Mouse (Mus musculus): Measurements from ENCODE around the gene Ceacam9.

GRCm38 (mm10) chr7:16738073-16738696, 16.5 kb downstream of the Ceacam9 start, which contains the start of gene Ap2s1:
- TF ChIP-seq POLR2AphosphoS2 (IDR thresholded peaks at IDR 0.05; ENCODE audit: low read length) (peak; percentile 33; the same call in 1 of the 2 replicates), ZNF384 (IDR thresholded peaks at IDR 0.05; ENCODE audit: low read depth, low read length) (no peak)
